Mouse (Mus musculus) mouse trophoblast stem cell (cell line): ENCODE results near the gene Crybg1.
"Not testable (repeated sequence)": the region's sequence is repeated elsewhere in the genome, so short reads cannot be mapped to it uniquely, and the experiment has no call there.

Experiments
- in situ Hi-C, 2 experiments: fragments of 300-500 bp; cut with MseI, MboI; formaldehyde crosslinking; loops; 2 replicates in 1 of 2; 3 replicates in 1 of 2; pipeline ENCODE4 v1.15.1; 2025

Gene Crybg1

DNA sequence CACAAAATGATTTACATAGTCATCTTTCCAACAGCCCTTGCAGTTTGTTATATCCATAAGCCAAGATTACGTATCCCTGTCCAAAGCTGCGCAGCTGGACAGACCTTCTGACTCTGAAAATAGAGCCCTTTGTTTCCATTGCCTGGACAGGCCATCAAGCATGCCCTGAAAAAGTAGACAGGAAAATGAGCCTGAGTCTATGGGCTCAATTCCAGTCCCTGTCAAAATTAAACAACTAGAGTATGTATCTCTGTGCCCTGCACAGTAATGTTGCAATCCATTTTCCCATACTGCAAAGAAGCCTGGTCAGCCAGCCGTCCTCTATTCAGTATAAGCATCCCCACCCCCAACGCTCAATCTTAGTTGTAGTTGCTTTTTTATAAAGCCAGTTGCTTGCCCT, 141.8 kb downstream of the Crybg1 start:
- in situ Hi-C loops: no loop called here

DNA sequence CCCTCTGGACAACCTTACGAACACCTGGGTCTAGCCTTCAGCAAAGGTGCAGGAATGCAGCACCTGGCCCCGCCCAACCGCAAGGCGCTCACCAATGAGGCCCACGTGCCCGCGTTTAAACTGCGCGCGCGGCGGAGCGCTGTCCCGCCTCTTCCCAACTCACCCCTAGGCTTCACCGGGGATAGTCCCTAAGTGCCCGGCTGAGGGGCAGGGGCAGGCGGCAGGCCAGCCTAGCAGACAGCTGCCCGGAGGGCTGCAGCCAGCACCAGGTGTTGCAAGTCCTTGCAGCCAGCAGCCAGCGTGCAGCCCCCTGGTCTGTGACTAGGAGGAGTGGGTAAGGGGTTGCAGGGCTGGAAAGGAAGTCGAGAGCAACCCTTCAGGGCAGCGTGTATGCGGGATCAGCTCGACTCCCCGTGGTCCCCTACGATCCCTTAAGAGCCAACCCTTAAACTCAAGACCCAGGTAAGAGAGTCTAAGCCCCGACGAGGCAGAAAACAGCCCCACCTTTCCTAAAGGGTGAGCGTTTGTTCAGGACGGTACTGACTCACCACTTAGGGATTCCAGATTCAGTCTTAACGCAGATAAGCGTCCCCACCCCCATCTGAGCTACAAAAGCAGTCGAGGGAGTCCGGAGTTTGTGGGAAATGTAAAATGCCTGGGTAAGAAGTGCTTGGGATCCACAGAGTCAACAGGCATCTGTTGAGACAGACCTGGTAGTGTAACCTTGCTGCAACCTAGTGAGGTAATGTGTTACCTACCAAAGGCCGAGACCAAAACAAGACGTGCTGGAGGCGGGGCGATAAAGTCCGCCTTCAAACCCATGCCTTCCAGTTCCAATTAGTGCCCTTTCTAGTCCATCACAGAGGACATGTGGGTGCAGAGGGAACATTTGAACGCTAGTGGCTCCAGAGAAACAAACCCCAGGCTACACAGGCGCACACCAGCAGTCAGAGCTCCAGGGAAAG, 142.7 kb downstream of the Crybg1 start:
- in situ Hi-C loops: no loop called here

DNA sequence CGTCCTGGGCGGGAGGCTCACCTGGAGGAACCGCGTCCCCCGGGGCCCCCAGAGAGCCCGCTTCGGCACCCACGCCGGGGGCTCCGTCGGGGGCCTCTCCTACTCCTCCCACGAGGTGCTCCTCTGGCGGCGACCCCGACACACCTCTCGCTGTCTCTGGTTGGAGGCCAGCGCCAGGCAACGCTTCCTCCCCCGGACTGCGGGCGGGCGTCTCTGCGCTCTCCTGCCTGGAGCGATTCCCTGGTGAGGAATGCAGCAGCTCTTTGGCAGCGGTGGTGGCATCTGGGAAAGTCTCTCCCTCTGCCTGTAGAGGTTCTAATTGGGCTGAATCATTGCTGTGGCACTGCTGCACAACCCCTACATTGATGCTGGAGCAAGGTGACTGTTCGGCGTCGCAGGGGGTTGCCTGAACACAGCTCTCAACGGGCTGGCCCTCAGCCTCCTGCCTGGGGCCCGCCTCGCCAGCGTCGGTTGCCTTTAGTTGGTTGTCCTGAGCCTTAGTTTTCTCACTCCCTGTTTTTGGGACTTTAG, 144.4 kb downstream of the Crybg1 start:
- in situ Hi-C loops: no loop called here

DNA sequence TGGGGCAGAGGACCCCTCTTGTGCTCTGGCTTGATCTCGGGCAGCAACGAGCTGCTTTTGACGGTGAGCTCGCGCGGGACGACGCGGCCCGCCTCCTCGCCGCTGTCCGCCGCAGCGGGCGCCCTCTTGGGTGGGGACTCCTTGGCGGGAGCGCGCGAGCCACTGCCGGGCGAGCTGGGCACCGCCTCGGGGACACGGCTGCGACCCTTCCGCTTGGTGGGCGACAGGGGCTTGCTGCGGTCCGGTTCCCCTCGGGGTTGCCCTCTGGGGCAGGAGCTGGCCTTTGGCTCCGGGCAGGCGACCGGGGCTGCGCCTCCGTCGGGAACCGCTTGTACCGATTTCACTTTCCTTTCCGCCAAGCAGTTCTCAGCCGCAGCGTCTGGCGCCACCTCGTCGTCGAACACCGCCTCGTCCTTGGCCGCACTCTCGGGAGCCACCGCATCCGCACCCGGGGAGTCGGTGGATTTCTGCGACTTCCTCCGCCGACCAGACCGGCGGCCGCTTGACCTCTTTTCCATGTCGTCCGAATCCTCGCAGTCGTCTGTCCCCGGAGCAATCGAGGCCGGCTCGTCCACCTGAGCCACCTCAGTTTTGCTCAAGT, 145.0 kb downstream of the Crybg1 start:
- in situ Hi-C loops: no loop called here

DNA sequence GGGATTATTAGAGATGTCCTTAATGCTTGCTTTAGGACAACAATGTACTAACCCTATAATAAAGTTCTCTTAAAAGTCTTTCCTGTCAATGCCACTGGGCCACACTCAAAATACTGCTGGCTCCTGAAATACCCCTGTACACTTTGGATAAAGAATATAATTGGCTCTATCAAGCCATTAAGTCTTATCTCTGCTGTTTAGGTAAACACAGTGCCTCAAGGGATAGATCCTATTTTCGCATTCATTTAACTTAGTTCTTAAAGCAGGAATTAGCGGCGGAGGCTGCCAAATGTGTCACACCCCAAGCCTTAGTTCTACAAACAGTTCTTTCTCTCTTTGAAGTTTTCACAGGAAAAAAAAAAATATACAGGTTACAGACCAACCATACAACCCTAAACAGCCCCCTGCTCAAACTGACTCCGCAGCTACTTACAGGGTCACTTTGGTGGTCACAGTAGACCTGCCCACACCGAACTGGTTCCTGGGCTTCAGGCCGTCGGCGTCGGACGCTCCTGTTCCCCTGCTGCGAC, 145.6 kb downstream of the Crybg1 start:
- in situ Hi-C loops: no loop called here

DNA sequence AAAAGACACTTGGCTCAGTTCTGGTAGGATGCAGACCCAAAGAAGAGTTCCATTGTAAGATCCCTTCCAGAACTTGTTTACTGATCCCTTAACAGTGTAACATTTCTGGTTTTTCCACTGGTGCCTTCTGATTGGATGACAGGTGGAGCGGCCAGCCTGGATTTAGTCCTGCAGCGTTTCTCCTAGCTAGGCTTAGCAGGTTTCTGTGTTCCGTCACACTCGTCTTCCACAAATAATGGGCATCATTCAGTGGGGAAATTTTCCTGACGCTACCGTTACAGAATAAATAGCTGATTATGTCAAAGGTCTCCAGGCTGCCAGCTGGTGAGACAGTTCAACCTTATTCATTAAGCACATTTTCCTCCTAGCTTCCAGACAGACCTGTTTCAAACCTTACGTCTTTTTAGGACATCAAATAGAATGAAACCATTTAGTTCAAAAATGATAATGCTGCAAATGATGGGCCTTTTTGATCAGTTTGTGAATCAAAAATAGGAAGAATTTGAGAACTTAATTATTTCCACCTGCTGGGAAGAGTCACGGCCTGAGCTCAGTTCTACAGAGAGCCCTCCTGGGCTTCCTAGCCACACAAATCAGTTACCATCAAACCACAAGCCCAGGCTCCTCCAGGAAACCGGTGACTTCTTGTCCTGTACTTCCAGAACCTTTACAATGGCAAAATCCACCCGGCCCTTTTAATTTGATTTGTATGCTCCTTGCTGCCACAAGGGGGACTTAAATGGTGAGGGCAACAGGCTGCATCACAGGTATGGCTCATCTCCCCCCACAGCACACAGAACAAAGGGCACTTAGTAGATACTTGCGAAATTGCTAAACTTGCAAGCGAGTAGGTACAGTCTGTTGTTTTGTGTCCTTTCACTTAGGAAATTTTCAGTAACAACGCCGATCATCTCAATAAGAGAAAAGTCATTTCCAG, 146.4 kb downstream of the Crybg1 start:
- in situ Hi-C loops: no loop called here

DNA sequence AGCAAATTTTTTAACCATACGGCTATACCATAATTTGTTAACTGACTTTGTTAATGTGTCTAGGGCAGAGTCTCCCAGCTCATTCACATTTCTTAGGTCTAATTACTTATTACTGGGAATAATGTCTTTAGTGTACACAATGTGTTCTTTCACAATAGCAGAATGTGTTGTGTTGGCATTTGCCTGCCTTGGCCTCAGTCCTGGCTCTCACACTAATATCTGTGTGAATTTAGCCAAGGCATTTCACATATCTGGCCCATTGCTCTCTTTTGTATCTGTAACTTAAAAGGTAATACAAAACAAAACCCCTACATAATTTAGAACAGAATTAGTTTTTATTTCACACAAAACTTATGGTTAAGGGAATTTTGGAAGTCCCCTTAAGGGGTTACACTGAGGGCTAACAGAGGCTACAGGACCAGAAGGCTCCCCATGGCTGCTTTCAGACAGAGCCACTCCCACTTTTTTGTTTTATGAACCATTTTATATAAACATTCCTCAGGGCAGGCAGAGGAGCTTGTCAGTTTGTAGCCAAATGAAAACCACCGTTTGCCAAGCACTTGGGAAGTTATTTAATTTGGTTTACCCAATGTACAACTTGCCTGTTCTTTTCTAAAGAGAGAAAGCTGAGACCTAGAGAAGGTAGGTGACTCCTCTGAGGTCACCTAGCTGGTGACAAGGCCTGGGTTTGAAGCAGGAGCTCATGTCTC, 148.3 kb downstream of the Crybg1 start:
- in situ Hi-C loops: no loop called here

DNA sequence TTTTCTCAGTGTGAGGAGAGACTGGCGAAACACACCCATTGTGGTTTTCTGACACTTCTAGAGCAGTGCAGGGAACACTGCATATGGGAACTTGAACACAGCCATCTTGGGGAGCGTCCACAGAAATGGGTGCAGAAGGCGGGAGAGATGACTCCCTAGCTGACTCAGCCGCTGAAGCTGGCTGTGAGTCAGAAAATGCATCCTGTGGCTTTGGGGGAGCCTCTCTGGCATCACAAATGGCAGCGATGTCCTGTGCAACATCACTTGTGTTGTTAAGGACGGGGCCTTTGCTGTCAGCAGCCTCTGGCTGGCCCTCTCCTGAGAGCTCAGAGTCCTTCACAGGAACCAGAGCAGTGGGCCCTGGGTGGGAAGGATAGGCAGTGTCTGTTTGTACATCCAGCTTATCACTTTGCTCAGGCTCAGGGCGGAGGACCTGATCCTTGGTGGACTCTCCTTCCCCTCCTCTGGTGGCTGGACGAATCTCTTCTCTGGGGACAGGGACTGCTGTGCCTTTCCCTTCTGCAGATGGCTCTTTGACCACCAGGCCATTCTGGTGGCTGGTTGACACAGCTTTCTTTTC, 150.1 kb downstream of the Crybg1 start:
- in situ Hi-C loops: no loop called here

DNA sequence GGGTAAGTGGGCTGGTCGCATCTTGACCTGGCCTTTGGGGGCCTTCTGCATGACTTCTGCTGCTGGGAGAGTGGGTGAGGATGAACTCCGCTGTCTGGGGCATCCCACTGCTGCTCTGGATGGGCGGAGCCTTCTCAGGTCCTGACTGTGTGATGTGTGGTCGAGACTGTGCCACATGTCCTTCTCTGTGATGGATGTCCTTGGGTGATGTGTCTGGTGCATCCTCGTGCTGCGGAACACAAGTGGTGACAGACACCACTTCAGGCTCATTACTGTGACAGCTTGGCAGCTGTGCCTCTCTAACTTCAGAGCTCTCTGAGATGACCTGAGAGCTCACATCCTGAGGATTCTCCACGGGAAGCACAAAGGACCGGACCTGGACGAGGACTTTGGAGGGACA, 150.6 kb downstream of the Crybg1 start:
- in situ Hi-C loops: no loop called here

DNA sequence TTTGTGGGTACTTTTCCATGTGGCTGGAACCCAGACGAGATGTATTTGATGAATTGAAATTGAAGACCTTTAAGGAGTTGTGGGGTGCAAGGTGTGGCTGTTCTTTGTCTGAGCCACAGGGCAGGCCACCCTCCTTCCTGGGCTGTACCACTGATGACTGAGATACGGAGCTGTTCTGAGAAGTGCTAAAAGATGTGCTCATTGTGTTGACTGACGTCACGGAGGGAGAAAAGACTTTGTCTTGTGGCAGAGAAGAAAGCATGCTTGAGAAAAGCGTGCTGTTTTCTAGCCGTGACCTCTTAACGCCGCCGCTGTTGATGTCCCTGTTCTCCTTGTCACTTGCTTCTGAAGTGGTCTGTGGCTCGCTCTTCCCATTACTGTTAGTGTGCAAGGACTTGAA, 151.4 kb downstream of the Crybg1 start:
- in situ Hi-C loops: no loop called here

DNA sequence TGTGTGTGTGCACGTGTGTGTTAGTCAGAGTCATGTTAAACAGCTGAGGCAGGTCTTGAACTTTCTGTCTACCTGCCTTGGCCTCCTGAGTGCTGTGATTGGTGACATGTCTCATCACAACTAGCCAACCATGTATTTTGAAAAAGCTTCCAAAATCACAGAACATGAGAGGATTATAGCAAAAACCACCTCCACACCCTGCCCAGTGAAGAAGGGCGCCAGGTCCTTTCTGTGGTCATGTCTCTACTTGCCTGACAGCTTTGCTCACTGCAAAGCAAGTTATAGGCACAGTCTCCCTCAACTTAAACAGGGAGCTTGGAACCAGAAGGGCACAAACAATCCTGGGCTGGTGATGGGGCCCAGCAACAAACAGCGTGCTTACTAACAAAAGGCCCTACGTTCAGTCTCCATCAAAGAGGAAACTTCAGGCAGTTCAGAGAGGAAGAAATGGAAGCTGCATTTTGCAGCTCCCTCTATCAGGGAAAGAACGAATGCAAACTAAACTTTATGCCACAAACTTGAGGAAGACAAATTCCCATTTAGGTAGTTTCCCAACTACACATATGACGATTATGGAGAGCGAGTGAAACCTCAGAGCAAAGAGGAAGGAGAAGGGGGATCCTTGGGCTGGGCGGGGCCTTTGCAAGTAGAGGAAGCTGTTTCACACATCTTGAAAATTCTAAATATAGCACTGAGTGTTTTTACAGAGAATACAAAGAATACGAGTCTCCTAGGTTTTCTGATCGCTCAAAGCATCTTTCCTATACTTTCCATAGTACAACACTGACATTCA, 152.6 kb downstream of the Crybg1 start:
- in situ Hi-C loops: no loop called here

DNA sequence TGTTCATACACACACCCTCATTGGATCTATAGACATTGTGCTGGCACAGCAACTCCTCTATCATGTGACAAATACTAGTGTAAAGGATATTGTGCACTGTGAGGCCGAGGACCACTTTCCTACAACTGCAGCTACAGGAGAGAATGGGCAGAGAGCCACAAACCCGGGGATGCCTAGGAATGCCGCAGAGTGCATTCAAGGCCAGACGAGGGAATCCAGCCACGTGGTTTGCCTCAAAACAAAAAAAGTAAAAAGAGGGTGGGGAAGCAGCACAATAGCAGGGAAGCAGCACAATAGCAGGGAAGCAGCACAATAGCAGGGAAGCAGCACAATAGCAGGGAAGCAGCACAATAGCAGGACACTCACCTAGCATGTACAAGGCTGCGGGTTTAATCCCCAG, 155.5 kb downstream of the Crybg1 start:
- in situ Hi-C loops: no loop called here

DNA sequence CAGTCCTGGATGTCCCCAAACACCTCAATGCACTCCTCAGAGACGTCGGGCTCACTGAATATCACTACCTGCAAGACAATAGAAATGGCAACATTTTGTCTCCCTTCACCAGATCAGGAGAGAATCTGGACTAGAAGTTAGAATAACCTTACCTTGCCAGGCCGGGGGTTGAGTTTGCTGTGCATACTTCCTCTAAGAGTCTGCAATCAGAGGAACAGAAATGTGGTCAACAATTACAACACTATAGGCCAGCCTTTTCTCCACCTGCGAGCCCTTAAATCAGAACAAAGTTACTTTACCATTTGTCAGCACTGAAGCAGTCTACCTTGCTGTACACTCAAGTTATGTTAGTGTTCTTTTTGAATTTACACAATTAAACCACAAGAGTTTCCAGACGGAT, 156.1 kb downstream of the Crybg1 start:
- in situ Hi-C loops: no loop called here

DNA sequence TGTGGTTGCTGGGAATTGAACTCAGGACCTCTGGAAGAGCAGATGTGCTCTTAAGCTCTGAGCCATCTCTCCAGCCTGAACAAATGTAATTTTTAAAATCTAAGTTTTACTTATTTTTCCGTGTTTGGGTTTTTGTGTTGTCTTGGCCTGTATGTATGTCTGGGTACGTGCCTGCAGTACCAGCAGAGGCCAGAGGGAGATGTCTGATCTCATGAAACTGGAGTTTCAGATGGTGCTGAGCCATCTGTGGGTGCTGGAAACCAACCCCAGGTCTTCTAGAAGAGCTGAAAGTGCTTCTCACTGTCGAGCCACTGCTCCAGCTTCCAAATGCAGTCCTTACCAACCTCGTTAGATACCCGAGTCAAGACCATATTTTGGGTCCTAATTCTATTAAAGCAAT, 157.4 kb downstream of the Crybg1 start:
- in situ Hi-C loops: no loop called here

DNA sequence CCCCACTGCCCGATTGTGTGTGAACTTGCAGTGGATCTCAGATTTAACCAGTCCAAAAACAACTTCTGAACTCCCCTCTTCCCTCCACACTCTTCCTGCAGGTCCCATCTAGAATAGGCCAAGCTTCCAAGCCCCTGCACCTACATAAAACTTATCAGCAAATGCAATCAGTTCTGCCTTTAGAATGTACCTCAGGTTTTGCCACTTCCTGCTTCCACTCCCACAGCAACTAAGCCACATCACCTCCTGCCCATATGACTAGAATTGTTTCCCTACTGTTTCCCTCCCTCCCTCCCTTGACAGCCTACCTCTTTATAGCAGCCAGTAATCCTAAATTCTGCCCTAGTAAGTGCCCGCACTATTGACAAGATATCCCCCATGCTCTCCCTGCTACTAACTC, 164.8 kb downstream of the Crybg1 start:
- in situ Hi-C loops: no loop called here

DNA sequence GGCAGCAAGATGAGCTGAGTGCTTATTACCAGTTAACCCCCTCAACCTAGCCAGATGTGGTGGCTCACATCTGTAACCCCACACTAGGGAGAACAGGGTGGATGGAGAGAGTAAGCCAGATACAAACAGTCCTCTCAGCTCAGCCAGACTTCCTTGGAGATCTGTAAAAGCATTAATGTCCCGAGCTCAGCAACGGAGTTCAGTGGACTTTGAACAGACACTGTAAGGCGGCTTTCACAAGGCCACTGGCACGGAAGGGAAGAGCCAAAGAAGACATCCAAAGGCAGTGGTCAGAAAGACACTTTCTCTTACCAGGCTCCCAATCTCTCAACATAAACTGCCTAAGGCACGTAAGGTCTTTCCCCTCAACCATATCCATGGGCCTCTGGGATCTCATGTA, 165.4 kb downstream of the Crybg1 start:
- in situ Hi-C loops: no loop called here

DNA sequence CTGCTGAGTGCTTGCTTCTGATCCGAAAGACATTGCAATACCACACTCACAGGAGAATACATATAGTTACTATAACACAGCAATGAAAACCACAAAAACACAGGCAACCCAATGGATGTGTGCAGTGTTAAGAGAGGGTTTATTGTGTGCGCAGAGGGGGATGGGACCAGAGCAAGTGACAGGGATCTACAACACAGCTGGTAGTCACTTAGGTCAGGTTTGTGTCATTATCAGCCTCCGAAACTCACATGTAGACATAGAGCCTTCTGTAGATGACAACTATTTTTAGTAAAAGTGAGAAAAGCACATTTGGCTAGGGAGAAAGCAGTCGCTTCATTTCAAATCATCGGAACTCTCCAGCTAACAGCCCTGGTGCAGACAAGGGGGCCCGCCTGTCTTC, 166.2 kb downstream of the Crybg1 start:
- in situ Hi-C loops: no loop called here

DNA sequence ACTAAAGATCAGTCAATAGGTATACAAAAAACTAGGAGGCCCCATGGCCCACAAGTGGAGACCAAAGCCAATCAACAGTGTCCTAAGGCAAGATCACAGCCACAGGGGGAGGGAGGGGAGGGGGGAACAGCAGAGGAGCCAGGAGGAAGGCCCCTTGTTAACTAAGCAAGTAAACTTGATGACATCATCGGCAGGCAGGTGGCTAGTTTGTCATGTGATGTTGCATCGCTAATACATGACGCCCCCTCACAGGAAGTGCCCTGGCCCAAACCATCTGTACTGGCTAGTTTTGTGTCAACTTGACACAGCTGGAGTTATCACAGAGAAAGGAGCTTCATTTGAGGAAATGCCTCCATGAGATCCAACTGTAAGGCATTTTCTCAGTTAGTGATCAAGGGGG, 167.9 kb downstream of the Crybg1 start:
- in situ Hi-C loops: not testable (repeated sequence)

DNA sequence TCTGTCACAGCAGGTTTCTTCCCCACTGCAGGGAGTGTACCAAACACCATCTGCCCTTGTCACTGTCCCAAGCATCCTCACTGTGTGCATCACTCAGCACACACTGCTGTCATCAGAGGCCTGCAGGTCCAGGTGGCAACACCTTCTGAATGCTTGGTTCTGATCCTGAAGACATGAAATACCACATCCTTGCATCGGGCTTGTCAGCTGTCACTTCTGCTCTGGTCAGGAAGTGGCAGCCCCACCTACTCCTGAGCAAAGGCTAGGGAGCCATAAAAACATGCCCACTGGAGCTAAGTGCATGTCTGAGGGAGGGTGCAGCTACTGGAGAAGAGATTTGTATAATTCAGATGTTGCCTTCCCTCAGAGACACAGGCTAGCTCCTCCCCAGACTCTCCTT, 168.6 kb downstream of the Crybg1 start:
- in situ Hi-C loops: no loop called here

DNA sequence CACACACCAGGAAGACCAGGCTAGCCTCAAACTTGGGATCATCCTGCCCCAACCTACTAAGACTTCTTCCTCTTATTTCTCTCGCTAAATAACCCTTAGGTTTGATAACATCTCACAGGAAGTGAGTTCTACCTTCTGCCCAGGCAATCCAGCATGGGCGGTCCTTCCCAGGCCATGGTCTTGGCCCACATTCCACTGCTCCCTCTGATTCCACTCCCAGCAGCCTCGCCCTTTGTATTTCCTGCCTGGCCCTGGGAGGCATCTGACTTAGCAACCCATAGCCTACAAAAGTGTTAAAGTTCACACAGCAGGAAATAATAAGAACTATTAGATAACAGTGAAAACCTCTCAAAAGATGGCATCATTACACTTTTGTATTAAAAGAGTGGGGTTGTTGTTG, 171.3 kb downstream of the Crybg1 start:
- in situ Hi-C loops: no loop called here
